Mouse (Mus musculus): Measurements from ENCODE around the gene Pcgf6. TPM values are rescaled to one million over a fixed set of nuclear protein-coding genes. Genes with fewer than 3 reads are reported as not detected.
"Not testable (repeated sequence)": the region's sequence is repeated elsewhere in the genome, so short reads cannot be mapped to it uniquely, and the experiment has no call there.

Gene Pcgf6
- polyA plus RNA-seq, 1 experiment from 2014 or later, result 31.6 TPM

GRCm38 (mm10) chr19:46998168-46998870 lies 52.4 kb downstream of the Pcgf6 start:
- WGBS, result 87% methylated on average over 8 of the region's 8 CpGs
- Histone ChIP-seq H3K36me3 (ENCODE audit: control insufficient read depth, insufficient read depth, low read length) (no peaks in the 10 kb centered on the region), H3K27me3 (ENCODE audit: control insufficient read depth, insufficient read depth, low read length) (no peaks in the 10 kb centered on the region), H3K4me1 (replicated peaks; ENCODE audit: control insufficient read depth, insufficient read depth, low read length) (no peaks in the 10 kb centered on the region), H3K27ac (ENCODE audit: low read depth, low read length) (no peak overlapping the region), H3K4me3 (ENCODE audit: low read depth, low read length) (no peak overlapping the region), H3K9ac (ENCODE audit: low read depth, low read length) (no peak overlapping the region), H3K4me2 (replicated peaks; ENCODE audit: low read depth, low read length) (no peak overlapping the region), H3K9me3 (ENCODE audit: control insufficient read depth, low read length) (no peaks in the 10 kb centered on the region)
- no peak for DNase-seq (ENCODE audit: low spot score)
- ATAC-seq (ENCODE audit: low FRiP score), result no peak

GRCm38 (mm10) chr19:46996095-46996494 lies 54.6 kb downstream of the Pcgf6 start:
- ATAC-seq (ENCODE audit: low FRiP score), result no peak
- Histone ChIP-seq H3K4me2 (replicated peaks; ENCODE audit: low read depth, low read length) (no peak overlapping the region), H3K4me1 (replicated peaks; ENCODE audit: control insufficient read depth, insufficient read depth, low read length) (no peaks in the 10 kb centered on the region), H3K9ac (ENCODE audit: low read depth, low read length) (no peak overlapping the region), H3K9me3 (ENCODE audit: control insufficient read depth, low read length) (no peaks in the 10 kb centered on the region), H3K27ac (ENCODE audit: low read depth, low read length) (no peak overlapping the region), H3K36me3 (ENCODE audit: control insufficient read depth, insufficient read depth, low read length) (no peaks in the 10 kb centered on the region), H3K27me3 (ENCODE audit: control insufficient read depth, insufficient read depth, low read length) (no peaks in the 10 kb centered on the region), H3K4me3 (ENCODE audit: low read depth, low read length) (no peak overlapping the region)
- WGBS, result 81% methylated on average over 9 of the region's 9 CpGs
- no peak for DNase-seq (ENCODE audit: low spot score)

- H3K4me3 ChIP-seq (ENCODE audit: low read depth, low read length); H3K9ac ChIP-seq (ENCODE audit: low read depth, low read length); ATAC-seq (ENCODE audit: low FRiP score); DNase-seq (ENCODE audit: low spot score); H3K4me2 ChIP-seq (replicated peaks; ENCODE audit: low read depth, low read length); H3K9me3 ChIP-seq (ENCODE audit: control insufficient read depth, low read length); H3K27me3 ChIP-seq (ENCODE audit: control insufficient read depth, insufficient read depth, low read length); H3K36me3 ChIP-seq (ENCODE audit: control insufficient read depth, insufficient read depth, low read length); H3K27ac ChIP-seq (ENCODE audit: low read depth, low read length); H3K4me1 ChIP-seq (replicated peaks; ENCODE audit: control insufficient read depth, insufficient read depth, low read length): not testable (repeated sequence)
- WGBS, result 77% methylated on average over 4 of the region's 4 CpGs
Observed at GRCm38 (mm10) chr19:46992329-46992728, 58.4 kb downstream of the Pcgf6 start.

GRCm38 (mm10) chr19:46991145-46991544 lies 59.6 kb downstream of the Pcgf6 start:
- H3K9ac ChIP-seq (ENCODE audit: low read depth, low read length), result no peak overlapping the region
- H3K36me3 ChIP-seq (ENCODE audit: control insufficient read depth, insufficient read depth, low read length), result no peaks in the 10 kb centered on the region
- H3K9me3 ChIP-seq (ENCODE audit: control insufficient read depth, low read length), result no peaks in the 10 kb centered on the region
- ATAC-seq (ENCODE audit: low FRiP score) (no peak), DNase-seq (ENCODE audit: low spot score) (peak; percentile 93)
- no peak overlapping the region for H3K4me2 ChIP-seq (replicated peaks; ENCODE audit: low read depth, low read length)
- H3K4me1 ChIP-seq (replicated peaks; ENCODE audit: control insufficient read depth, insufficient read depth, low read length), result peaks cover 4% of the 10 kb centered on the region; the same call in 1 of the 2 replicates
- H3K4me3 ChIP-seq (ENCODE audit: low read depth, low read length), result no peak overlapping the region
- 15% methylated on average over 5 of the region's 5 CpGs for WGBS
- no peaks in the 10 kb centered on the region for H3K27me3 ChIP-seq (ENCODE audit: control insufficient read depth, insufficient read depth, low read length)
- no peak overlapping the region for H3K27ac ChIP-seq (ENCODE audit: low read depth, low read length)

GRCm38 (mm10) chr19:46990625-46991024 lies 60.1 kb downstream of the Pcgf6 start:
- 91% methylated on average over 8 of the region's 8 CpGs for WGBS
- not testable (repeated sequence) for ATAC-seq (ENCODE audit: low FRiP score); H3K4me2 ChIP-seq (replicated peaks; ENCODE audit: low read depth, low read length); DNase-seq (ENCODE audit: low spot score); H3K4me3 ChIP-seq (ENCODE audit: low read depth, low read length); H3K4me1 ChIP-seq (replicated peaks; ENCODE audit: control insufficient read depth, insufficient read depth, low read length); H3K27ac ChIP-seq (ENCODE audit: low read depth, low read length); H3K36me3 ChIP-seq (ENCODE audit: control insufficient read depth, insufficient read depth, low read length); H3K9ac ChIP-seq (ENCODE audit: low read depth, low read length); H3K27me3 ChIP-seq (ENCODE audit: control insufficient read depth, insufficient read depth, low read length); H3K9me3 ChIP-seq (ENCODE audit: control insufficient read depth, low read length)

GRCm38 (mm10) chr19:46990153-46990518 lies 60.6 kb downstream of the Pcgf6 start:
- H3K27ac ChIP-seq (ENCODE audit: low read depth, low read length), result no peak overlapping the region
- no peak for DNase-seq (ENCODE audit: low spot score)
- no peaks in the 10 kb centered on the region for H3K27me3 ChIP-seq (ENCODE audit: control insufficient read depth, insufficient read depth, low read length)
- WGBS, result 93% methylated on average over 3 of the region's 3 CpGs
- no peaks in the 10 kb centered on the region for H3K36me3 ChIP-seq (ENCODE audit: control insufficient read depth, insufficient read depth, low read length)
- H3K4me2 ChIP-seq (replicated peaks; ENCODE audit: low read depth, low read length), result no peak overlapping the region
- ATAC-seq (ENCODE audit: low FRiP score), result no peak
- H3K4me3 ChIP-seq (ENCODE audit: low read depth, low read length), result no peak overlapping the region
- H3K9ac ChIP-seq (ENCODE audit: low read depth, low read length), result no peak overlapping the region
- H3K9me3 ChIP-seq (ENCODE audit: control insufficient read depth, low read length), result no peaks in the 10 kb centered on the region
- peaks cover 4% of the 10 kb centered on the region; the same call in 1 of the 2 replicates for H3K4me1 ChIP-seq (replicated peaks; ENCODE audit: control insufficient read depth, insufficient read depth, low read length)

GRCm38 (mm10) chr19:46989479-46990152 lies 61.1 kb downstream of the Pcgf6 start:
- WGBS, result 84% methylated on average over 20 of the region's 20 CpGs

GRCm38 (mm10) chr19:46988231-46989087 lies 62.2 kb downstream of the Pcgf6 start:
- H3K9ac ChIP-seq (ENCODE audit: low read depth, low read length), result no peak overlapping the region
- ATAC-seq (ENCODE audit: low FRiP score) (no peak), DNase-seq (ENCODE audit: low spot score) (no peak)
- H3K27me3 ChIP-seq (ENCODE audit: control insufficient read depth, insufficient read depth, low read length), result no peaks in the 10 kb centered on the region
- 0 out of 2 replicates have a peak overlapping the region, but pooled peaks have one; percentile 1 for H3K4me2 ChIP-seq (replicated peaks; ENCODE audit: low read depth, low read length)
- no peaks in the 10 kb centered on the region for H3K9me3 ChIP-seq (ENCODE audit: control insufficient read depth, low read length)
- H3K36me3 ChIP-seq (ENCODE audit: control insufficient read depth, insufficient read depth, low read length), result no peaks in the 10 kb centered on the region
- WGBS, result 58% methylated on average over 16 of the region's 16 CpGs
- no peak overlapping the region for H3K27ac ChIP-seq (ENCODE audit: low read depth, low read length)
- no peak overlapping the region for H3K4me3 ChIP-seq (ENCODE audit: low read depth, low read length)
- peaks cover 4% of the 10 kb centered on the region; the same call in 1 of the 2 replicates for H3K4me1 ChIP-seq (replicated peaks; ENCODE audit: control insufficient read depth, insufficient read depth, low read length)

More at GRCm38 (mm10) chr19:46989479-46990152, 61.1 kb downstream of the Pcgf6 start:
- Histone ChIP-seq H3K4me2 (replicated peaks; ENCODE audit: low read depth, low read length) (no peak overlapping the region), H3K9me3 (ENCODE audit: control insufficient read depth, low read length) (no peaks in the 10 kb centered on the region), H3K27ac (ENCODE audit: low read depth, low read length) (no peak overlapping the region), H3K36me3 (ENCODE audit: control insufficient read depth, insufficient read depth, low read length) (no peaks in the 10 kb centered on the region), H3K4me1 (replicated peaks; ENCODE audit: control insufficient read depth, insufficient read depth, low read length) (peaks cover 4% of the 10 kb centered on the region; the same call in 1 of the 2 replicates), H3K27me3 (ENCODE audit: control insufficient read depth, insufficient read depth, low read length) (no peaks in the 10 kb centered on the region), H3K4me3 (ENCODE audit: low read depth, low read length) (no peak overlapping the region), H3K9ac (ENCODE audit: low read depth, low read length) (no peak overlapping the region)
- ATAC-seq (ENCODE audit: low FRiP score) (no peak), DNase-seq (ENCODE audit: low spot score) (no peak)

Data from hindbrain, embryonic 11.5 days (tissue).